In the genomic region with DNA sequence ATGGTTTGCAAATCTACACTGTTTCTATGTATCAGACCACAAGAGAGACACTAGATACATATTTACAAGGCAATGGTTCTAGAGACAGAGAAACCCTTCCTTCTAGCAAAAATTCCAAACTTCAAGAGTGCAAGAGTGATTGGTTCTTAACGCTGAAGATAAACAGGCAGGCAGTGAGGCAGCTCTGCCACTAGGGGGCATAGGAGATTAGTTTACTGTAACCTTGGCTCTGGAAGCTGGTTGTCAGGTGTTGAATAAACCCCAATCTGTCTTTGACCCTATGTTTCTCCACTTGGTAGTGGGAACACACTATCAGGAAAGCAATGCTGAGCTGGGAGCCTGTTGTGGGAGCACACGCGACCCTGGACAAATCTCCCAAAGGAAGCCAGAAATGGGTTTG, we compare ENCODE assay signal across 8 mouse cellular contexts. TPM values are rescaled to one million over a fixed set of nuclear protein-coding genes. Genes with fewer than 3 reads are reported as not detected.
DNase-seq lines count a peak whose midpoint lies in the region; ATAC-seq and TF ChIP-seq lines count a peak whose summit lies in the region.

No protein-coding gene starts in this region.

- H3K36me3 ChIP-seq in hindbrain, embryonic 11.5 days (ENCODE audit: control insufficient read depth, insufficient read depth, low read length) = no peaks in the 10 kb centered on the region
- no peaks in the 10 kb centered on the region for H3K36me3 ChIP-seq in hindbrain, embryonic 16.5 days (ENCODE audit: control insufficient read depth, insufficient read depth, low read length)
- peaks cover 11% of the 10 kb centered on the region; the same call in 1 of the 2 replicates for H3K36me3 ChIP-seq in E14TG2a.4 (ENCODE audit: insufficient read depth, low read length)

- H3K27me3 ChIP-seq in hindbrain, embryonic 11.5 days (ENCODE audit: control insufficient read depth, insufficient read depth, low read length) = no peaks in the 10 kb centered on the region
- no peaks in the 10 kb centered on the region for H3K27me3 ChIP-seq in hindbrain, embryonic 16.5 days (replicated peaks; ENCODE audit: control insufficient read depth, insufficient read depth, low read length)
- H3K27me3 ChIP-seq in E14TG2a.4 (ENCODE audit: insufficient read depth, low read length) = no peaks in the 10 kb centered on the region

- no peaks in the 10 kb centered on the region for H3K4me1 ChIP-seq in hindbrain, embryonic 11.5 days (replicated peaks; ENCODE audit: control insufficient read depth, insufficient read depth, low read length)
- peaks cover 6% of the 10 kb centered on the region for H3K4me1 ChIP-seq in hindbrain, embryonic 16.5 days (ENCODE audit: control insufficient read depth, insufficient read depth, low read depth, low read length)
- H3K4me1 ChIP-seq in E14TG2a.4 (replicated peaks; ENCODE audit: low read depth, low read length) = peaks cover 35% of the 10 kb centered on the region

- no peak overlapping the region for H3K4me2 ChIP-seq in hindbrain, embryonic 11.5 days (replicated peaks; ENCODE audit: low read depth, low read length)
- H3K4me2 ChIP-seq in hindbrain, embryonic 16.5 days (ENCODE audit: low read length) = no peak overlapping the region

- H3K9me3 ChIP-seq in hindbrain, embryonic 11.5 days (ENCODE audit: control insufficient read depth, low read length) = no peaks in the 10 kb centered on the region
- H3K9me3 ChIP-seq in hindbrain, embryonic 16.5 days (ENCODE audit: control insufficient read depth, low read length) = no peaks in the 10 kb centered on the region
- H3K9me3 ChIP-seq in E14TG2a.4 (ENCODE audit: low read length) = no peaks in the 10 kb centered on the region

- 5% methylated on average over 3 of the region's 3 CpGs for WGBS in hindbrain, embryonic 11.5 days
- 0% methylated on average over 3 of the region's 3 CpGs for WGBS in hindbrain, embryonic 16.5 days

- DNase-seq in hindbrain, embryonic 11.5 days (ENCODE audit: low spot score) = peak; percentile 83
- peak; percentile 62 for DNase-seq in c-Kit-positive CD71-positive TER-119-negative erythroid progenitor cells, embryonic 14.5 days (ENCODE audit: low read depth)
- DNase-seq in frontal cortex, adult 2 months (ENCODE audit: extremely low spot score in 1 of 2, low spot score in 1 of 2) = peak; percentile 53 to 86
- peak; percentile 62 for DNase-seq in layer of hippocampus, adult 9-11 months
- peak; percentile 79 for DNase-seq in testis, postnatal 10 days (ENCODE audit: low spot score)

- no peak for ATAC-seq in hindbrain, embryonic 11.5 days (ENCODE audit: low FRiP score)
- no peak for ATAC-seq in hindbrain, embryonic 16.5 days
- 0 out of 2 replicates have a peak, but pooled peaks have one; percentile 32 for ATAC-seq in megakaryocyte-erythroid progenitor cell, adult 5-6 weeks (replicated peaks; ENCODE audit: low FRiP score, low TSS enrichment, poor library complexity, severe bottlenecking)

- H3K4me3 ChIP-seq in hindbrain, embryonic 11.5 days (ENCODE audit: low read depth, low read length) = no peak overlapping the region
- no peak overlapping the region for H3K4me3 ChIP-seq in hindbrain, embryonic 16.5 days (ENCODE audit: low read length)
- H3K4me3 ChIP-seq in E14TG2a.4 (replicated peaks; ENCODE audit: low read length) = no peak overlapping the region

- no peak overlapping the region for H3K9ac ChIP-seq in hindbrain, embryonic 11.5 days (ENCODE audit: low read depth, low read length)
- H3K9ac ChIP-seq in hindbrain, embryonic 16.5 days (ENCODE audit: low read depth, low read length) = no peak overlapping the region

- TF ChIP-seq CTCF in E14TG2a.4 (conservative IDR thresholded peaks at IDR 0.05; ENCODE audit: low read length) = peak; percentile 93

- H3K27ac ChIP-seq in hindbrain, embryonic 11.5 days (ENCODE audit: low read depth, low read length) = no peak overlapping the region
- no peak overlapping the region for H3K27ac ChIP-seq in hindbrain, embryonic 16.5 days (ENCODE audit: low read depth, low read length)

RNA-seq across cellular contexts. Expression of a gene that starts 3.9 kb away (rescaled TPM):
- 499 and 514 TPM in 2 replicates for polyA plus RNA-seq in hindbrain, embryonic 11.5 days (2014; fragmentation: Nextera tagmentation; extraction: Ambion mirVana)
- 1,653 and 1,817 TPM in 2 replicates for polyA plus RNA-seq in hindbrain, embryonic 16.5 days (2015; fragmentation: Nextera tagmentation; extraction: Ambion mirVana)
- polyA plus RNA-seq in frontal cortex, adult 2 months (2012; rRNA removed) = 2,732 and 2,987 TPM in 2 replicates
- 222 and 224 TPM in 2 replicates for total RNA-seq in megakaryocyte-erythroid progenitor cell, adult 5-6 weeks (2014; fragmentation: Nextera tagmentation)
- total RNA-seq in megakaryocyte-erythroid progenitor cell, adult 5-6 weeks (2017) = 72.2 and 95.8 TPM in 2 replicates

RNA-seq across cellular contexts. Expression of a gene that starts 9.9 kb away (rescaled TPM):
- 31.1 and 33.1 TPM in 2 replicates for polyA plus RNA-seq in hindbrain, embryonic 11.5 days (2014; fragmentation: Nextera tagmentation; extraction: Ambion mirVana)
- 35.2 and 41.0 TPM in 2 replicates for polyA plus RNA-seq in hindbrain, embryonic 16.5 days (2015; fragmentation: Nextera tagmentation; extraction: Ambion mirVana)
- polyA plus RNA-seq in frontal cortex, adult 2 months (2012; rRNA removed) = 38.9 and 39.1 TPM in 2 replicates
- 50.8 and 51.8 TPM in 2 replicates for total RNA-seq in megakaryocyte-erythroid progenitor cell, adult 5-6 weeks (2014; fragmentation: Nextera tagmentation)
- total RNA-seq in megakaryocyte-erythroid progenitor cell, adult 5-6 weeks (2017) = 13.1 and 19.8 TPM in 2 replicates

RNA-seq across cellular contexts. Expression of a gene that starts 22.7 kb away (rescaled TPM):
- 46.5 and 61.7 TPM in 2 replicates for polyA plus RNA-seq in hindbrain, embryonic 11.5 days (2014; fragmentation: Nextera tagmentation; extraction: Ambion mirVana)
- polyA plus RNA-seq in hindbrain, embryonic 16.5 days (2015; fragmentation: Nextera tagmentation; extraction: Ambion mirVana) = 63.5 and 65.1 TPM in 2 replicates
- 40.4 and 40.9 TPM in 2 replicates for polyA plus RNA-seq in frontal cortex, adult 2 months (2012; rRNA removed)
- 47.0 and 48.0 TPM in 2 replicates for total RNA-seq in megakaryocyte-erythroid progenitor cell, adult 5-6 weeks (2014; fragmentation: Nextera tagmentation)
- total RNA-seq in megakaryocyte-erythroid progenitor cell, adult 5-6 weeks (2017) = 34.4 and 37.7 TPM in 2 replicates

RNA-seq across cellular contexts. Expression of a gene that starts 31.9 kb away (rescaled TPM):
- polyA plus RNA-seq in hindbrain, embryonic 11.5 days (2014; fragmentation: Nextera tagmentation; extraction: Ambion mirVana) = 6.2 and 6.3 TPM in 2 replicates
- 26.6 and 29.5 TPM in 2 replicates for polyA plus RNA-seq in hindbrain, embryonic 16.5 days (2015; fragmentation: Nextera tagmentation; extraction: Ambion mirVana)
- polyA plus RNA-seq in frontal cortex, adult 2 months (2012; rRNA removed) = 48.3 and 56.9 TPM in 2 replicates
- 32.2 and 45.2 TPM in 2 replicates for total RNA-seq in megakaryocyte-erythroid progenitor cell, adult 5-6 weeks (2014; fragmentation: Nextera tagmentation)
- 6.0 and 6.6 TPM in 2 replicates for total RNA-seq in megakaryocyte-erythroid progenitor cell, adult 5-6 weeks (2017)

RNA-seq across cellular contexts. Expression of a gene that starts 35.9 kb away (rescaled TPM):
- polyA plus RNA-seq in hindbrain, embryonic 11.5 days (2014; fragmentation: Nextera tagmentation; extraction: Ambion mirVana) = 4.4 and 5.0 TPM in 2 replicates
- 4.5 and 4.6 TPM in 2 replicates for polyA plus RNA-seq in hindbrain, embryonic 16.5 days (2015; fragmentation: Nextera tagmentation; extraction: Ambion mirVana)
- polyA plus RNA-seq in frontal cortex, adult 2 months (2012; rRNA removed) = 7.4 and 9.1 TPM in 2 replicates
- 0.92 TPM in 2 replicates for total RNA-seq in megakaryocyte-erythroid progenitor cell, adult 5-6 weeks (2014; fragmentation: Nextera tagmentation)
- total RNA-seq in megakaryocyte-erythroid progenitor cell, adult 5-6 weeks (2017) = 0.19 and 0.38 TPM in 2 replicates
